Mouse (Mus musculus) Muller cell, postnatal 12 days (primary cell): ENCODE measurements at regions not wholly inside any gene's neighbourhood (a gene's known extent, or its start where the extent isn't known, plus 50 kb on each side); places are given as distances from the start of the nearest gene placed in this dataset.

Experiments
- DNase-seq: peaks from one replicate; pipeline ENCODE4 v3.0.0-alpha.2; 2015; ENCODE audit errors: inconsistent ontology term

DNA sequence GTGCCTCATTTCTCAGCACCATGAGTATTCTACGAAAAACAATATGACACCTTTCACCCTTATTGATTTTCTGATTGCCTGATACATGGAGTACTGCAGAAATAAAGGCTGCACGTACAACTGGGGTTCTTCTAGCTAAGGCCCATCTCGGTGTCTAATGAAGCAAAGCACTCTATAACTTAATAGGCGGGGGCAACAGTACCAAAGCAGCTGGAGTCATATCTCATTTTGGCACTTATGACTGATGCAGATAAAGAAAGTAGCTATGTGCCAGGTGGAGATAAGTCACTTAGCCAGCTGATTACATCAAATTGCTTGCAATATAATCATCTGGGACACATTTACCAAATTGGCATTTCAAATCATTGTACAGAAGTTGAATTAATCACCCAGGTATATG, 73.0 kb upstream of the Lin7a start:
- no peak for DNase-seq

GRCm38 (mm10) chr10:107201051-107201450, 70.4 kb upstream of the Lin7a start:
- DNase-seq, result peak; percentile 82

GRCm38 (mm10) chr10:107205085-107205717, 66.3 kb upstream of the Lin7a start:
- peak; percentile 79 for DNase-seq

DNA sequence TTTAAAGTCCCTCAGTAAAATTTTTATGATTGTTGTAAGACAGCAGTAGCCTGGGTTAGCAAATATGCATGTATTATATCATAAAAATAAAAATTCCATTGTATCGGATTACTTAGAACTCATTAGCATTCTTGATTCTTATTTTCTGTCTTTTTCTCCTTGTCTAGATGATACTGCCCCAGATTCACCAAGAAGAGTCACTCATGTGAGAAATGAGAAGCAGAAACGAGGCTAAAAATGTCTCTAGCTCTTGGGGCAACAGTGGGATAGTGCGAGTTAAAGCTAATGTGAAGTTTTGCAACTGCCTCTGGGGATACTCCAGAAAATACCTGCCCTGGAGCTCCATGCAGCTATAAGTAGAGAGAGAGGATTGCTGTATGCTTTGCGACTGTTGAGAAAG, 61.6 kb upstream of the Lin7a start:
- DNase-seq, result peak; percentile 65

GRCm38 (mm10) chr10:107213071-107213470, 58.4 kb upstream of the Lin7a start:
- no peak for DNase-seq

DNA sequence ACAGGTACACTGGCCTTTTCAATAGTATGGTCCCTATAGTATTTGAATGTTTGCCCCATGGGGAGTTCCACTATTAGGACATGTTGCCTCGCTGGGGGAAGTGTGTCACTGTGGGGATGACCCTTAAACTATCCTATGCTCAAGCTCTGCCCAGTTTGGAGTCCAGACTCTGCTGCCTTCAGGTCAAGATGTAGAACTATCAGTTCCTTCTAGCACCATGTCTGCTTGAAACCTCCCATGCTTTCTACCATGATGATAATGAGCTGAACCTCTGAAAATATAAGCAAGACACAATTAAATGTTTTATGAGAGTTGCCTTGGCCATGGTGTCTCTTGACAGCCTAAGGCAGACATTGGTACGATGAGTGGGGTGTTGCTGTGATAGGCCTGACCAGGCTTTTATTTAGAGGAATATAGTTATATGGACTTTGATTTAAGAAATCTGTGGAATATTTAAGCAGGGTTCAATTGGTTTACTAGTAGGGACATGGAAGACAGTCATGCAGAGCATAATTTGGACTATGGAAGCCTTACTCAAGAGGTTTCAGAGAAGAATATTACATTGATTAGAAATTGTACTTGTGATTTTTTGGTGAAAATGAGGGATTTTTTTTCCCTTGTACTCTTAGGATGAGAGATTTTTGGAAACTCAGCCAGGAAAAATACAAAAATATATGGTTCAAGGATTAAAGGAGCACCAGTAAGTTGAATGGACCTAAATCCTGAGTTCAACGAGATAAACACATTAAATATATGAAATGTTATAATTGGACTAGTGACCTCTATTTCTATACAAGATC, 57.7 kb upstream of the Lin7a start:
- DNase-seq, result no peak

GRCm38 (mm10) chr10:107214741-107215230, 56.7 kb upstream of the Lin7a start:
- no peak for DNase-seq

GRCm38 (mm10) chr10:107215611-107216520, 55.6 kb upstream of the Lin7a start:
- DNase-seq, result no peak

DNA sequence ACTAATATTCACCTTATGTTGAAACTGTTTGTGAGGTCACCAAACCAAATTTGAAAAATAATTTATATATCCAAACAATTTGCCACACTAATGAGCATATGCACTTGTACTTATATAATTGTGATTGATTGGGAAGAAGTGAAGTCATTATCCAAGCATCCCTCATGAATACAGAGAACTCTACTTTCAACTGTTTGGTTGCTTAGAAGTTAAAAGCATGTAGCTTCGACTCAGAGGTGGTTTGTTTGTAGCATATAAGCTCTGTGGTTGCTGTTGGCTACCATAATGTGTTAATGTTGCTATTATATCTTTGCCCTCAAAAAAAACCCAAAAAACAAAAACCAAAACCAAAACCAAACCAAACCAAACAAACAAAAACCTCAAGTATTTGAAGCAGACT, 54.7 kb upstream of the Lin7a start:
- no peak for DNase-seq

DNA sequence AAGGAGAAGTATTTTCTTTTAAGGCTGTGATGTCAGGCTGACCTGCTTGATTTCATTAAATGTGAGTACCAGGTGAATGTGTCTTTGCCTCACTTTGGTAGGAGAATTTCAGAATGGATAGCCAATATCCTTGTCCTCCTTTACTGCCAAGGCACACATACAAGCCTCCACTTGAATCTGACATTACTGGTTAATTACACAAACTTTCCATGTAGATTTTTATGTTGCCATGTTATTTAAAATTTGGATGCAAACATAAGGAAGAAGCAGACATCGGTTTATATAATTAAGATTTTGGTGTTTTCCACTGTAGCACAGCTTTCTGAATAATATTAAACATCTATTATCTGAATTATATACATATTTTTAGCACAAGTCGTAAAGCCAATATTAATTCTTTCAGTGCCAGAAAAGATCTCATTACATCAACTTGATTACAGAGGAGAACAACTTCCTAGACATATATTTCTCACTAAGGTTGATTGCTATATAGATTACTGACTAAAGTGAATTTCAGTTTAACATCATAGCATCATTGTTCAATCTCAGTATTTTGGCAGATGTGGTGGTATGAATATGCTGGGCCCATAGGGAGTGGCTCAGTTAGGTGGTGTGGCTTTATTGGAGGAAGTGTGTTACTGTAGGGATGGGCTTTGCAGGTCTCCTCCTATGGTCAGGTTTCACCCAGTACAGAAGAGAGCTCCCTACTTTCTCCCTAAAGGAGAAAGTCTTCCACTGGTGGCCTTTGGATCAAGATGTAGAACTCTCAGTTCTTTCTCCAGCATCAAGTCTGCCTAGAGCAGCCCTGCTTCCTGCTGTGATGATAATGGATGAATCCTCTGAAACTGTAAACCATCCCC, 53.9 kb upstream of the Lin7a start:
- no peak for DNase-seq

GRCm38 (mm10) chr10:107218861-107219430, 52.5 kb upstream of the Lin7a start:
- DNase-seq, result no peak

DNA sequence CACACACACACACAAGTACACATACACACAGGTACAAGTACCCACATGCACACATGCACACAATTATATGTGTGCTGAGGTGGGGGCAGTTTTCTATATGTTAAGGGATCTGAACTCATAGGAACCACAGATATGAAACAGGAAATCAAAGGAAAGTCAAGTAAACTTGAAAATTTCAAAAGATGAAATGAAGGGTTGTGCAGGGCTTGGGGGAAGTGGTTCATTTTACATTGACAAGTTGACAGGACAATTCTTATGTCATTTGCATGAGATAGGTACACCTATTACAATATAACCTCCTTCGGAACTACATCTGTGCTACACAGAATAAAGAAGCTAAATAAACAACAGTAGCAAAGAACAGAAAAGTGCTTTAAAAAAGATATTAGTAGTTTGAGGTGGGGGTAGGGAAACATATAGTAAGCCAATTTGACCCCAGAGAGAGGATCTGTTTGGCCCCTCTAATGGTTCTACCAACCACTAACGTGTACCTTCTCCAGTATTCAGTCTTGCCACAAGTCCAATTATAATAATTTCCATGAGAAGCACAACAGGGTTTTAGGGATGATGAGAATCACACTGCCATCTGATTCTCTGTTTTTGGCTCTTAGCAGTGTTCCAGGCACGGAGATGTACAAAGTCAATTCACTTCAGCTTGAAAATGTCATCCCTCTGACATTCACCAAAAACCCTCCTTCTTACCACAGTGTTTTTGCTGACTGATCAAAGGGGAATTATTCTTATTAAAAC, 51.7 kb upstream of the Lin7a start:
- DNase-seq, result no peak

GRCm38 (mm10) chr10:107220501-107220900, 51.0 kb upstream of the Lin7a start:
- DNase-seq, result no peak

GRCm38 (mm10) chr10:107221151-107221650, 50.3 kb upstream of the Lin7a start:
- no peak for DNase-seq
